Mouse (Mus musculus) mesoderm, embryonic 11.5 days (tissue): ENCODE results near the gene Fdx1l.

Experiments
- DNase-seq: peaks from one replicate; pipeline ENCODE4 v3.0.0-alpha.2; 2012; ENCODE audit warnings: low read depth, low spot score

The Fdx1l gene

GRCm38 (mm10) chr9:21028560-21029110 is 44.8 kb downstream of the Fdx1l start:
- DNase-seq = no peak

GRCm38 (mm10) chr9:21027774-21028290 is 45.6 kb downstream of the Fdx1l start:
- DNase-seq = no peak

GRCm38 (mm10) chr9:21026849-21027248 is 46.6 kb downstream of the Fdx1l start:
- DNase-seq = no peak

GRCm38 (mm10) chr9:21025258-21025810 is 48.1 kb downstream of the Fdx1l start:
- DNase-seq = no peak

GRCm38 (mm10) chr9:21022726-21023125 is 50.7 kb downstream of the Fdx1l start:
- DNase-seq = no peak

- DNase-seq = no peak
Observed at GRCm38 (mm10) chr9:21022288-21022687, 51.1 kb downstream of the Fdx1l start.

GRCm38 (mm10) chr9:21021363-21021762 is 52.1 kb downstream of the Fdx1l start:
- no peak for DNase-seq

GRCm38 (mm10) chr9:21018600-21018999 is 54.8 kb downstream of the Fdx1l start:
- DNase-seq = no peak
